Mouse (Mus musculus): ENCODE measurements at regions not wholly inside any gene's neighbourhood (a gene's known extent, or its start where the extent isn't known, plus 50 kb on each side); places are given as distances from the start of the nearest gene placed in this dataset.

DNA sequence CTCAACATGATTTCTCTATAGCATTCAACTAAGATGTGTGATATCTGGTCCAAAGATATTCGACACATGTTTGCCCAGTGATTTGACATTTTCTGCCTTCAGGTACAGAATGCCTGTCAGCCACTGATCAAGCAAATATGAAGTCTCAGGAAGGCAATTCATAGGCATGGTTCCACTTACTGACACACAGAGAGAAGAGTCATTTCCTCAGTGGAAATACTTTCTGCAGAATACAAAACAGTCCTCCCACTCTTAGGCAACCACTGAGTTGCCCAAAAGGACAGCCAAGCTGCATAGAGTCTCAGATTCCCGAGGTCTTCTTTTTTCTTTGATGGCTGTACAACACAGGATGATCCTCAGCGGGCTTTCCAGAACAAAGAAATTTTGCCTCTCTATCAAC, 110.9 kb downstream of the Ndufa4 start:
- no peak for DNase-seq

DNA sequence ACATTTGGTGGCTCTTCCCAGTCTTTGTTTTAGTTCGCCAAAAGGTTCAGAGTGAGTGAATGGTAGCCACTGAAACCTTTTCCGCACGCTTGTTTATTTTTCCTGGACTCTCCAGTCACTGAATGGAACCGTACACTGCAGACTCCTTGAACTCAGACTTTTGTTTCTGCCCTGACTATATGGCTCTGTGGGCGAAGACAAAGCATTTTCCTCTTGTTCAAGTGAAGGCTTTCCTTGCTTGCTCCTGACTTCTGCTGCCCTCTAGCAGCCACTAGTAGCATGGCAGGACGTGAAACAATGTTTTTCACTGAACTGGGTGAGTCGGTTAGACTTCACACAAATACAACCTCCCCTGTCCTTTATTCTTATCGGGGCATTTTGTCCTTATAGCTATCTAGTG, 113.9 kb downstream of the Ndufa4 start:
- peak; percentile 3 for DNase-seq

DNA sequence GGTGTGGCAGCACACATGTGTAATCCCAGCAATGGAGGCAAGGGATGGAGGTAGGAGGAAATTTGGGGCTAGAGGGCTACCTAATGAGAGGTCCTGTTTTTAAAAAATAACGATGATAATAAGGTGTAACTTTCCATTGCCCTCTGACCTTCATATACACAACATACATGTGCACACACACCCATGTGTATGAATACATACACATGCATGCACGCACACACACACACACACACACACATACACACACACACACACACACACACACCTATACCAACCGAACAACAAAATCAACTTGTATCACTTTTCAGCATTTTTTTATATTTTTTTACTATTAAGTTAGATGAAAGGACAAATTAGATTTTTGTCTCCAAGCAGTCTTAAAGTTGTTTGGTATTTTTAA, 115.1 kb downstream of the Ndufa4 start:
- no peak for DNase-seq

DNA sequence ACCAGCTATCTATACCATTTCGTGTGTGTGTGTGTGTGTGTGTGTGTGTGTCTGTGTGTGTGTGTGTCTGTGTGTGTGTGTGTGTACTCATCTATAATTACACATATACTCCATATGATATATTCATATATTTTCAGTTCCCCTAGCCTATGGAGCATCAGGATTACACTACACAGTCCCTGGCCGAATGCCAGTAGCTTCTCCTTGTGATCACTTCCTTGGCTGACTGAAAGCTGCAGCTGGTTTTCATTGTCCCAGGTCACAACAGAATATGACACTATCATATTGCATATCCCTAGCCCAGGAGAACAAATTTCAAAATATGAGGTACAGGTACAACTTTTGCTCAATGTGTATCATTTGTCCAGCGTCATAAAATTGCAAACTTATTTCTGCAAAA, 116.2 kb downstream of the Ndufa4 start:
- no peak for DNase-seq

DNA sequence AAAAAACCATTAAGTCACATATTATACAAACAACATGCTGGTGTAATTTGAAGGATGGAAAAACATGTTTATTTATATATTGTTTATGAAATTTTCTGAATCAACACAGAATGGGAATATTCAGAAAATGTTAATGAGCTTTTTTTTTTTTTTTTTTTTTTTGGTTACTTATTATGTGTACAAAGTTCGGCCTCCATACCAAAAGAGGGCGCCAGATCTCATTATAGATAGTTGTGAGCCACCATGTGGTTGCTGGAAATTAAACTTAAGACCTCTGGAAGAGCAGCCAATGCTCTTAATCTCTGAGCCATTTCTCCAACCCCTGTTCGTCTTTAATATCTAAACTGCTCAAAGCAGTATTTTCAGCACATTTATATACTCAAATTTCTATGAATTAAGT, 133.3 kb downstream of the Ndufa4 start:
- DNase-seq = no peak

DNA sequence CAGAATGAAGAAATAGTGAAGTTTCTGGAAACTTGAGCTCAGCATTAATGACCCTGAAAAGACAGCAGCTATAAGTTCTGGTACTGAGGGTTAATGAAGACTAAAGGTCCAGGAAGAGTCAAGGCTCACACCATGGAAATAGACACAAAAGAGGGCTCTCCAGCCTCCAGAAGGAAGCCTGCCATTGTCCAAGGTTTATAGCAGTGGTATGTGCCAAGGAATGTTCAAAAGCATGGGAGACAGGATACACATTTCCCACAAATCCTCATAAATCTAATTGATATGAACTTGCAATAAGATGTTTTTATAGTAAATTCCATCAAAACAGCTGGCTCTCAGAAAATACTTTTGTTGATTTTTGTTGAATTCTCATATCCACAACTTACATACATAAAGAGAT, 144.4 kb downstream of the Ndufa4 start:
- no peak for DNase-seq

DNA sequence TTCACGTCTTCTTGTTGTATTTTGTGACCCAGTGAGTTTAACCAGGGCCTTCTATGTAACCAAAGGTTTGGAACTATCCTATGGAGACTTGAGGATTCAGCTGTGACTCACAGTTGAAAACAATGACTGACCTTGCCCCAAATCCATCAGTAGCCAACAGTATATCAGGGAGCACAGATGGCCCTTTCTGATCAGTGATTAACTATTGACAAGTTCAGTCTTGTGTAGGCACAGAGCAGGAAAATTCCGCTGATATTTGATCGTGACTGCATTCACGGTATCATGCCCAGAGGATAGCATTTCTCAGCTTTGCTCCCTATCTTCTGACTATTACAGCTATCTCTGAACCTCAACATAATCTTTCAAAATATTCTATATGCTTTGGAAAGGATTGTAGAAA, 169.6 kb downstream of the Ndufa4 start:
- DNase-seq = no peak

DNA sequence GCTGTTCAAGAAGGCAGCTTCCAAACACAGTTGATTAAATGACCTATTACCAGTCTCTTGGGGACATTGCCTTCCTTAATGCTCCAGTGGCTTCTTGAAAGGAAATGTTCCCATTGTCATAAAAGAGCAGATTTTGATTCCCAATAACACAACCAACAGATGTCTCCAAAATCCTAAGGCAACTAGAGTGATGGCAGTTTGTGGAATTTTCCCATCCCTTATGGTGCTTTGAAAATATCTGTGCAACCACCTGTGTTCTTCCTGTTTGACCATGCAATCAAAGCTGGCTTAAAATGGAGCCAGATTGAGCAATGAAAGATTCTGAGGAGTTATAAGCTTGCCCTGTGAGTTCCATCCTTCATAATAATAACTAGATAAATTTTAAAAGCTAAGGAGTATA, 176.2 kb downstream of the Ndufa4 start:
- no peak for DNase-seq

DNA sequence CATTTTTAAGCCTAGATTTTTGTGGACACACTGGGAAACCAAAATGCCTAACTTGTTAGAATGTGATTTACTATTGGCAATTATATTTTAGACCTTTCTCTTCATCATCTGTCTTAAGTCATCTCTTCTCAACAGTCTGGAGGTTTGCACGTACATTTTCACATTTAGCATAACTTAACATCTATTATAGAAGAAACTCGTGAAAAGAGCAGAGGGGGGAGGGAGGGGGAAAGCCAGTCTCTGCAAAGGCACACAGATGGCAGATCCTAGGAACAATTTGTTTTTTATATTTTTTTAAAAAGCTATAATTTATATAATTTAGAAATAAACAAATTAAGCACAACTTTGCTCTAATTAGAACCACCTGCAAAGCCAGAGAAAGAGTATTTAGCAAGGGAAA, 176.6 kb downstream of the Ndufa4 start:
- DNase-seq = no peak

DNA sequence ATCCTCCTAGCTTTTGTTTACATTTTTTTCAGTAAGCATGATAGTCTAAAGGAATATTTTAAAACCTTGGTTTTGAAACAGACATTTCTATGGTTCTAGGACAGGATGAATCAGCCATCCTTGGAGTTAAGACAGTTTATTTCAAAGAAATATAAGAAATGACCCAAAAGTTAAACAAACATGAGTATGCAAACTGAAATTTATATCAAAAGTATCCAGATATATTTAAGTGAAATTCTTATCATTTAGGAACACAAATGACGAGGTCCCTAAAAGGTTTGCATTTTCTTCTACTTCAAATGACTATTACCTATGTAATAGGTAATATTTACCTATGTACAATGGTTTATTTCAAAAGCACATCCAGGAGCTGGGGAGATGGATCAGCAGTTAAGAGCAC, 179.5 kb downstream of the Ndufa4 start:
- no peak for DNase-seq

DNA sequence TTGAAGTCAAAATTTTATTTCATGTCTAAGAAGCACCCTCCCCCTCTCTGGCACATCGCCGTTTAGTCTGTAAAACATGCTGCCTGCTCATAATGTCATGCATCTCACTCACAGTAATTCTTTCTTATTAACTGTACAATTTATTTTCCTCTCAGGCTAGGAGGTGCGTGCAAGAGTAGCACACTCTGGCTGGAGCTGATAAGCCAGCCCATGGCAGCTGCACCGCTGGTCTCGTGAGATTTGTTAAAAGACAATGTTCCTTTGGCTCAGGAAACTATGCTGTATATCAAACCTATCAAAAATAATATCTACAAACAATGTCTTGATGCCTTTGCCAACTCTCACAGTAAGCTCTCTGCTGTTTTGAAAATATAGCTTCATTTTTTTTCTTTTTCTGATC, 179.9 kb downstream of the Ndufa4 start:
- DNase-seq = no peak

DNA sequence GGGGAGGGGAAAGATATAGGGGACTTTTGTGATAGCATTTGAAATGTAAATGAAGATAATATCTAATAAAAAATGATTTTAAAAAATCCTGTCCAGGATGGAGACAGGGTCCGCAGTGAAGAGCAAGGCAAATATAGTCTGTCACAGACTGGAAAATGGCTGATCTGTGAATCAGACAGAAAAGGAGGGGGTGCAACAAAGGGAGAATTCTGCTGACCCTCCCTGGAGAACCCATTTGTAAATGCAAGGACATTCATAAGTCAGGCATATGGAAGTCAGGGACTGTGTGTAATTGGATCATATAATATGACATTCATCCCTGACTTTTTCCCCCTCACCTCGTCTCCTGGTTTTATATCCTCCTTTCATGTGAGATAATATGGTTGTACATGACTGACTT, 183.8 kb downstream of the Ndufa4 start:
- DNase-seq = no peak

DNA sequence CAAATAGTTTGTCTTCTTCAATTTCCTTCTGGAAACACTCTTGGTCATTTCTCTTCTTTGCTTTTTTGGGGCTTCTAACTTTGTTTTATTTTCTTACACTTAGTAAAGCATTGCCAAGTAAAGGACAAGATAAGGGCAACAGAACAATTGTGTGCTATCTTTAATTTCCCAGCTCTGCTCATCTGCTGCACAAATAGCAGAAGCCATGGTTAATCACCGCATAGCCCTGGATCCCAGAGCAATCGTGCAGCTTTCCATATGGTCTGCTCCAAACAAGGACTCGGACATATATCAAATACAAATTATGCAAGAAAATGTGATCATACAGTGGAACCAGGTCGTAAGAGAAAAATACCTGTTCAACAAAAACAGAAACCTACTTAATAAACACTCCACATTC, 187.0 kb downstream of the Ndufa4 start:
- DNase-seq = no peak

DNA sequence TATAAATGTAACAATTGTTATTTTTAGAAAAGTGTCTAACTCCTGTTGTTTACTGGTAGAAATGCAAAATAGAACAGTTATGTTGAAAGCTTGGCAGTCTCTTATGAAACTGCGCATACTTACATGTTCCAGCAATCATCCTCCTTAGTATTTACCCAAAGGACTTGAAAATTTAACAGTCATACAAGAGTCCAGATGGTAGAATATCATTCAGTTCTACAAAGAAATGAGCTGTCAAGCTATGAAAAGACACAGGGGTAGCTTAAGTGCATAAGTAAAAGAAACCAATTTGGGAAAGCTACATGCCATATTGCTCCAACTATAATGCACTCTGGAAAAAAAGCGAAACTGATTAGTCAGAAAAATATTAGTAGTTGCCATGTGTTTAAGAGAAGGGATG, 196.7 kb downstream of the Ndufa4 start:
- DNase-seq = no peak

DNA sequence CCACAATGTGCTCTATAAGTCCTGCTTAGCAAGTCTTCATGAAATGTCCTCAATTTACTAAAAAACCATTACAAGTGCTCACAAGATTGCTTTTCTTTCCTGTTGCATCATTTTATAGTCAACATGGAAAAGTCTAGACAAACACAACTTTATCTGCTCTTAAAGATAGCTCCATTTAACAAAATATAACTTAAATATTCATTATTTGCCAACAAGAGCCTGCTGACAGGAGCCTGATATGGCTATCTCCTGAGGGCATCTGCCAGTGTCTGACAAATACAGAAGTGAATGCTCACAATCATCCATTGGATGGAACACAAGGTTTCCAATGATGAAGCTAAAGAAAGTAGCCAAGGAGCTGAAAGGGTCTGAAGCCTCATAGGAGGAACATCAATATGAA, 197.8 kb downstream of the Ndufa4 start:
- DNase-seq = no peak

All from cerebellum, adult 8-10 months (tissue).